In genomic region chr5:100427276-100427675, GRCm38 (mm10) we compare ENCODE assay signal across 9 mouse cellular contexts. TPM values are rescaled to one million over a fixed set of nuclear protein-coding genes. Genes with fewer than 3 reads are reported as not detected.
A peak's percentile ranks its signal among the peaks of the same experiment; 100 is the strongest.
DNase-seq lines count a peak whose midpoint lies in the region; ATAC-seq and TF ChIP-seq lines count a peak whose summit lies in the region.
"Had no signal": no experiment of that assay in that cellular context is flagged by ENCODE, and none has a peak within 500 bp of the region (broad histone marks: within the 10 kb centered on the region; RNA-seq: fewer than 3 reads in every experiment).

No protein-coding gene starts in this region.

- 28% methylated on average over 9 of the region's 9 CpGs for whole genome bisulfite sequencing in lung, embryonic 16.5 days
- 60% methylated on average over 9 of the region's 9 CpGs for WGBS in limb, embryonic 13.5 days
- 12% methylated on average over 9 of the region's 9 CpGs for WGBS in small intestine, adult 2 months

- peaks cover 37% of the 10 kb centered on the region for H3K4me1 ChIP-seq in lung, embryonic 16.5 days (replicated peaks; ENCODE audit: control insufficient read depth, insufficient read depth, low read length)
- no peaks in the 10 kb centered on the region; the same call in none of the 2 replicates for H3K4me1 ChIP-seq in embryonic fibroblast, embryonic 13.5 days (ENCODE audit: control insufficient read depth, insufficient read depth, low read length)
- peaks cover 56% of the 10 kb centered on the region for H3K4me1 ChIP-seq in limb, embryonic 13.5 days
- H3K4me1 ChIP-seq in small intestine, adult 2 months (ENCODE audit: control insufficient read depth, insufficient read depth, insufficient read length, low read length), result peaks cover 15% of the 10 kb centered on the region

- peak overlapping the region; percentile 66 for H3K4me2 ChIP-seq in lung, embryonic 16.5 days (ENCODE audit: low read depth, low read length)
- H3K4me2 ChIP-seq in limb, embryonic 13.5 days (replicated peaks), result peak overlapping the region; percentile 84

- peaks cover 31% of the 10 kb centered on the region for H3K36me3 ChIP-seq in lung, embryonic 16.5 days (ENCODE audit: control insufficient read depth, insufficient read depth, low read length)
- peaks cover 58% of the 10 kb centered on the region for H3K36me3 ChIP-seq in limb, embryonic 13.5 days
- peaks cover 22% of the 10 kb centered on the region for H3K36me3 ChIP-seq in small intestine, adult 2 months (ENCODE audit: control insufficient read depth, insufficient read depth, low read length)

- no peak for DNase-seq in lung, adult 18-20 months
- DNase-seq in thymus, postnatal 10 days (ENCODE audit: low spot score in 2 of 2), result no peak
- DNase-seq in spleen, adult 18-20 months, result no peak
- no peak for DNase-seq in spleen, postnatal 36 days (ENCODE audit: low spot score in 2 of 2)
- DNase-seq: kidney, postnatal 14 days had no signal

- H3K4me3 ChIP-seq in lung, embryonic 16.5 days (ENCODE audit: low read length), result peak overlapping the region; percentile 85
- peak overlapping the region; percentile 63 for H3K4me3 ChIP-seq in embryonic fibroblast, embryonic 13.5 days (ENCODE audit: insufficient read depth, low read length)
- H3K4me3 ChIP-seq in limb, embryonic 13.5 days, result peak overlapping the region; percentile 81
- H3K4me3 ChIP-seq in small intestine, adult 2 months (ENCODE audit: low read depth, low read length), result peak overlapping the region; percentile 46

- no peak for TF ChIP-seq CTCF in embryonic fibroblast, embryonic 13.5 days (IDR thresholded peaks at IDR 0.05; ENCODE audit: borderline replicate concordance, insufficient read depth, low read length)
- TF ChIP-seq CTCF in small intestine, adult 2 months (IDR thresholded peaks at IDR 0.05; ENCODE audit: extremely low read depth, insufficient read length, insufficient replicate concordance, low read depth, low read length), result no peak

- H3K27me3 ChIP-seq in lung, embryonic 16.5 days (ENCODE audit: control insufficient read depth, insufficient read depth, low read depth, low read length), result no peaks in the 10 kb centered on the region
- no peaks in the 10 kb centered on the region for H3K27me3 ChIP-seq in limb, embryonic 13.5 days
- no peaks in the 10 kb centered on the region for H3K27me3 ChIP-seq in small intestine, adult 2 months (ENCODE audit: control insufficient read depth, insufficient read depth, low read length)

- H3K27ac ChIP-seq in lung, embryonic 16.5 days (ENCODE audit: low read length), result no peak overlapping the region
- no peak overlapping the region for H3K27ac ChIP-seq in embryonic fibroblast, embryonic 13.5 days (ENCODE audit: insufficient read depth, low read length)
- no peak overlapping the region for H3K27ac ChIP-seq in limb, embryonic 13.5 days
- no peak overlapping the region for H3K27ac ChIP-seq in small intestine, adult 2 months (ENCODE audit: insufficient read depth, low read depth, low read length)

- TF ChIP-seq POLR2A in embryonic fibroblast, embryonic 13.5 days (IDR thresholded peaks at IDR 0.05; ENCODE audit: low read depth, low read length), result no peak; the same call in 1 of the 2 replicates
- no peak for TF ChIP-seq POLR2A in small intestine, adult 2 months (IDR thresholded peaks at IDR 0.05; ENCODE audit: low read depth, low read length)

- no peak for ATAC-seq in lung, embryonic 16.5 days (ENCODE audit: low read depth)
- no peak for ATAC-seq in limb, embryonic 13.5 days (ENCODE audit: low FRiP score, low read depth)

- peak overlapping the region; percentile 52 for H3K9ac ChIP-seq in lung, embryonic 16.5 days (ENCODE audit: low read length)
- peak overlapping the region; percentile 97 for H3K9ac ChIP-seq in limb, embryonic 13.5 days

- no peaks in the 10 kb centered on the region for H3K9me3 ChIP-seq in lung, embryonic 16.5 days (ENCODE audit: control insufficient read depth, low read length)
- H3K9me3 ChIP-seq in limb, embryonic 13.5 days, result no peaks in the 10 kb centered on the region

RNA-seq across cellular contexts. Expression of gene Sec31a, which starts 11.2 kb away (rescaled TPM):
- polyA plus RNA-seq in lung, embryonic 16.5 days (2015; fragmentation: Nextera tagmentation; extraction: Ambion mirVana), result 156 and 161 TPM in 2 replicates
- polyA plus RNA-seq in embryonic fibroblast, embryonic 13.5 days (2011; ENCODE audit: insufficient read length, low read depth, missing spikeins), result 314 and 338 TPM in 2 replicates
- 208 and 231 TPM in 2 replicates for polyA plus RNA-seq in limb, embryonic 13.5 days (2015; fragmentation: Nextera tagmentation; extraction: Ambion mirVana)
- 331 and 688 TPM in 2 replicates for polyA plus RNA-seq in small intestine, adult 2 months (2012; rRNA removed)
